Mouse (Mus musculus) liver, embryonic 13.5 days (tissue): ENCODE results near the gene Eif3i. TPM values are rescaled to one million over a fixed set of nuclear protein-coding genes. Genes with fewer than 3 reads are reported as not detected.

Experiments
- ATAC-seq: fragments of 200-750 bp; cut with Nextera tagmentation; 2 replicates; pipeline ENCODE4 v1.8.0; 2017; ENCODE audit warnings: low read depth, mild to moderate bottlenecking, moderate number of reproducible peaks, moderate library complexity
- DNase-seq: peaks from one replicate; pipeline ENCODE4 v3.0.0; 2022
- H3K27ac ChIP-seq: fragments of 300-500 bp; sonication (generic); 2 replicates; pipeline ENCODE4 v1.5.1; 2015; ENCODE audit warnings: moderate library complexity, mild to moderate bottlenecking, inconsistent platforms
- H3K27me3 ChIP-seq: fragments of 300-500 bp; sonication (generic); 2 replicates; pipeline ENCODE4 v1.6.1; 2015; ENCODE audit warnings: mild to moderate bottlenecking, inconsistent platforms
- H3K36me3 ChIP-seq: fragments of 300-500 bp; sonication (generic); 2 replicates; pipeline ENCODE4 v1.6.1; 2015; ENCODE audit warnings: mild to moderate bottlenecking, inconsistent platforms
- H3K4me1 ChIP-seq: fragments of 300-500 bp; sonication (generic); replicated peaks from 2 replicates; pipeline ENCODE4 v1.6.1; 2015; ENCODE audit warnings: inconsistent platforms
- H3K4me2 ChIP-seq: fragments of 300-500 bp; sonication (generic); 2 replicates; pipeline ENCODE4 v1.6.1; 2015; ENCODE audit warnings: inconsistent platforms, mild to moderate bottlenecking, moderate library complexity
- H3K4me3 ChIP-seq: fragments of 300-500 bp; sonication (generic); replicated peaks from 2 replicates; pipeline ENCODE4 v1.5.1; 2015; ENCODE audit warnings: mild to moderate bottlenecking, inconsistent platforms
- H3K9ac ChIP-seq: fragments of 300-500 bp; sonication (generic); 2 replicates; pipeline ENCODE4 v1.6.1; 2015; ENCODE audit warnings: mild to moderate bottlenecking, inconsistent platforms
- H3K9me3 ChIP-seq: fragments of 300-500 bp; sonication (generic); replicated peaks from 2 replicates; pipeline ENCODE4 v1.6.1; 2016; ENCODE audit warnings: inconsistent platforms
- WGBS: fragments of 180-500 bp; shearing (Covaris S2); methylation state at CpG from one replicate; pipeline ENCODE4 v1.1.7; 2015; ENCODE audit not compliant: insufficient replicate concordance; 5-methylcytosine and 5-hydroxymethylcytosine counted together
- polyA plus RNA-seq: library from polyadenylated mRNA; unstranded; fragments of >200 nt; fragmentation: Nextera tagmentation; extraction: Ambion mirVana; gene quantifications from 2 replicates; pipeline ENCODE4 v1.2.1, GENCODE M21; 2015

Eif3i gene
- polyA plus RNA-seq, 1 experiment from 2014 or later = 222 TPM

GRCm38 (mm10) chr4:129626035-129626434, 25.6 kb upstream of the Eif3i start:
- H3K4me2 ChIP-seq = no peak overlapping the region
- ATAC-seq (no peak), DNase-seq (no peak)
- 72% methylated on average over 6 of the region's 6 CpGs for WGBS
- no peaks in the 10 kb centered on the region for H3K27me3 ChIP-seq
- no peaks in the 10 kb centered on the region for H3K9me3 ChIP-seq
- H3K27ac ChIP-seq = no peak overlapping the region
- no peak overlapping the region for H3K4me3 ChIP-seq
- no peak overlapping the region for H3K9ac ChIP-seq
- H3K36me3 ChIP-seq = peaks cover 51% of the 10 kb centered on the region
- peaks cover 51% of the 10 kb centered on the region for H3K4me1 ChIP-seq

DNA sequence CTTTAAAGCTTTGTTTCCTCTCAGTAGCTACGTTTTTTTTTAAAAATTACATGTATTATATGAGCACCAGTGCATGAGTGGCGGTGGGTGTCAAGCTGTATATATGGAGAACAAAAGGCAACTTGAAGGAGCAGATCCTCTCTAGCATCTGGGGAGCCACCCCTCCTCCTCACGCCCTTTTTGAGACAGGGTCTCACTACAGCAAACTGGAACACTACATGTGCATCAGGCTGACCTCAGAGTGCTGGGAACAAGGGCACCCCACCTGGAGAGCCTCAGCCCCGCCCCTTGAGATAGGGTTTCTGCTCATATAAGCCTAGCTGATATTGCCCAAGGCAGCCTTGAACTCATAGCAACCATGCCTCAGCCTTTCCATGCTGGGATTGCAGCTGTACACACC, 25.0 kb upstream of the Eif3i start:
- DNase-seq (no peak), ATAC-seq (no peak)
- Histone ChIP-seq H3K27ac (peak overlapping the region; percentile 88), H3K4me1 (peaks cover 55% of the 10 kb centered on the region), H3K9me3 (no peaks in the 10 kb centered on the region), H3K36me3 (peaks cover 46% of the 10 kb centered on the region), H3K27me3 (no peaks in the 10 kb centered on the region), H3K4me2 (peak overlapping the region; percentile 75), H3K4me3 (no peak overlapping the region), H3K9ac (peak overlapping the region; percentile 64; the same call in 1 of the 2 replicates)
- WGBS = 41% methylated on average over 4 of the region's 4 CpGs

- peak overlapping the region; percentile 88 for H3K27ac ChIP-seq
- H3K36me3 ChIP-seq = peaks cover 41% of the 10 kb centered on the region
- no peaks in the 10 kb centered on the region for H3K9me3 ChIP-seq
- H3K4me2 ChIP-seq = peak overlapping the region; percentile 75
- H3K9ac ChIP-seq = peak overlapping the region; percentile 64
- DNase-seq = no peak
- no peaks in the 10 kb centered on the region for H3K27me3 ChIP-seq
- under 1% methylated on average over 6 of the region's 6 CpGs for WGBS
- H3K4me1 ChIP-seq = peaks cover 55% of the 10 kb centered on the region
- ATAC-seq = peak; percentile 7; the same call in 1 of the 2 replicates
- H3K4me3 ChIP-seq = peak overlapping the region; percentile 62
Observed at GRCm38 (mm10) chr4:129625029-129625370, 24.6 kb upstream of the Eif3i start.

DNA sequence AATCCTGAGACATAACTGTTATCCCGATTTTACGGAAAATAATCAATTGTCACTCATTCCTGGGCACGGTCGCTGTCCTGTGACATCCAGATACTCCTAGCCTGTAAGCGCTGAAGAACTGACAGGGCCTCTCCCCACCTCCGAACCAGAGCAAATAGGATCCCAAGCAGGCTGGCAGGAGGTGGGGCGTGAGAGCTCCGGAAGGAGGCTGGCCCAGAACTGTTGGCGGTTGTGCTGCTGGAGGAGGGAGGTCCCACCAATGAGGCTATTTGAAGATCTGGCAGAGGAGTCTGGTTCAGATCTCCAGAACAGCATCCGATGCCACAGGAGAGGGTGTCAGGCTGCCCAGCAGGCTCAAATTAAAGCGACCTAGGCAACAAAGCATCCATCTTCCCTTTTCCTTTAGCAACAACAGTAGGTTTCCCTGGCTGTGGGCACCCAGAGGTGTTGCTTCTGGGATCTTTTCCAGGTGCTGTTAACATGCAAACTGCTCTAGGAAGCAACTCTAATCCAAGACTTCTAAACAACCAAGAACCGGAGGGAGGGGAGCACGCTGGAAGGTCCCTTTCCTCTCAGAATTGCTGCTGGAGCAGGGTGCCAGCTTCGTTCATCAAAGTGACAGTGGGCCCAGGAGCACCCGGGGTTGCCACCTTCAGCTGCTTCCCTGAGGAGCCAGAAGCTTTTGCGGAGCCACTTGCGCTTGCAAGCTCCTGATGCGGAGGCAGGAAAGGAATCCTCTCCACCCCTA, 24.0 kb upstream of the Eif3i start:
- Histone ChIP-seq H3K4me3 (peak overlapping the region; percentile 62), H3K4me1 (peaks cover 55% of the 10 kb centered on the region), H3K36me3 (peaks cover 36% of the 10 kb centered on the region), H3K9ac (peak overlapping the region; percentile 71), H3K27ac (peak overlapping the region; percentile 88), H3K9me3 (no peaks in the 10 kb centered on the region), H3K4me2 (peak overlapping the region; percentile 75), H3K27me3 (no peaks in the 10 kb centered on the region)
- 1% methylated on average over 18 of the region's 18 CpGs for WGBS
- ATAC-seq (peak; percentile 97), DNase-seq (peak; percentile 87)

GRCm38 (mm10) chr4:129623681-129624091, 23.2 kb upstream of the Eif3i start, which contains the start of gene Ccdc28b:
Gene Ccdc28b, minus strand, starts transcription at chr4:129623947.
- H3K4me1 ChIP-seq = peaks cover 59% of the 10 kb centered on the region
- peak within 1 kb of the TSS; percentile 71 for H3K9ac ChIP-seq
- no peak for DNase-seq
- under 1% methylated on average over 10 of the region's 10 CpGs for WGBS
- peaks cover 28% of the 10 kb centered on the region for H3K36me3 ChIP-seq
- H3K27me3 ChIP-seq = no peaks in the 10 kb centered on the region
- H3K4me2 ChIP-seq = peak within 1 kb of the TSS; percentile 75
- no peaks in the 10 kb centered on the region for H3K9me3 ChIP-seq
- H3K4me3 ChIP-seq = peak within 1 kb of the TSS; percentile 62
- H3K27ac ChIP-seq = peak within 1 kb of the TSS; percentile 88
- ATAC-seq = no peak

DNA sequence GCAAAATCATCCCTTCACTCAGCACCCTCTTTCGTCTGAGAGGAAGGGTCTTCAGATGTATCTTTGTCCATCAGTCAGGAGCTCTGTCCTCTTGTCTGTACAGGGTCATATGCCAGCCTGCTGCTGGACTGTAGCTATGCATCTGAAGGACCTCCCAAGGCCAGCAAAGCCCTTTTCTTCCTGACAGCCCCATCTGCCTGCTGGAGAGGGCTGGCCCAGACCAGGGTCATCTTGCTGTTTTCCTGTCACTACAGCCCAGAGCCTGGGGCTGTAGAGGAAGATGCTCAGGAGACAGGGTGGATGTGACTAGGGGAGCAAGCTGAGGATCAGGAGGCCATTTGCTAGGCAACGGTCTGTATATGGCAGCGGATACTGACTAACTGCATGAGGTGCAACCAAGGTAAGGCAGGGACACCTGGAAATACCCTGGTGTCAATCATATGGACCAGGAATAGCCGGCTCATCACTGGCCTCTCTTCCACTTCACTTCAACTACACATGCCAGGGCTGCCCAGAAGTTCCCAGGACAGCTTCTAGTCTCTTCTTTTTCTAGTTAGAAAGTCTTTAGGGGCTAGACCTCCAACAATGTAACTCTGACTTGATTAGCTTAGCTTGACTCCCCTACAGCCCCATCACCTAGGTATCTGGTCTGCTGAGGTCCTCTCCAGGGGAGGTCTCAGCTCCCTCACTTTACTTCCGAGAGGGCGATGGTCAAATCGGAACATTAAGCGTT, 22.5 kb upstream of the Eif3i start:
- H3K9me3 ChIP-seq = no peaks in the 10 kb centered on the region
- peaks cover 66% of the 10 kb centered on the region for H3K4me1 ChIP-seq
- no peak for ATAC-seq
- WGBS = 23% methylated on average over 8 of the region's 8 CpGs
- no peaks in the 10 kb centered on the region for H3K27me3 ChIP-seq
- no peak for DNase-seq
- H3K9ac ChIP-seq = peak overlapping the region; percentile 71
- H3K27ac ChIP-seq = peak overlapping the region; percentile 88
- H3K36me3 ChIP-seq = peaks cover 21% of the 10 kb centered on the region
- H3K4me2 ChIP-seq = peak overlapping the region; percentile 75
- H3K4me3 ChIP-seq = peak overlapping the region; percentile 62

DNA sequence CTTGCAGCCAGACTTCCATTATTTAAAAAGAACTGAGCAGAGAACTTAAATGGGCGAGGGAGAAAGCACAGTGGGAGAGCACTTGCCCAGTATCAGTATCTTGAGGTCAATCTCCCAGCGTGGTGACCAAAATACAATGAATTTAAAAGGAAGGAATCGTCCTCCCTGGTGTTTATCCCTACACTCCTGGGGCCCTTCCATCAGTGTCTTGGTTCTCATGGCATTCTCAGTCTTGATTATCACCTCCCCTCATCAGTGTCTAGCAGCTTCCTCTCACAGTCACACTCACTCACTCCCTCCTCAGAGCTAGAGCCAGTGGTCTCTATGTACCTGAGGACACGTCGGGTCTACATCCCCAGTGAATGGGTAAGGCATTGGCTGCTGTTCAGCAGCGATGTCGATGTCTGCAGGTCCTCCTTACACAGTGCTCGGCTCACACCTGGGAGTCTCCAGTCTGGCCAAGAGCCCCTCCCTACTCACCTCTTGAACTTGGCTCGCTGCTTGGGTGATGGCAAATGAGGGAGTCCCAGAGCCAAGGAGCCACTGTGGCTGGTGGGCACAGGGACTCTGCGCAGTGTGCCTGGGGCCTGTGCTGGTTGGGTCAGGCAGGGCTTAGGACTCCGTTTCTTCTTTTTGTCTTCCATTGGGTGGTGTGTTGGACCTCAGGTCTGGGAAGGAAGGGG, 21.8 kb upstream of the Eif3i start:
- no peak overlapping the region for H3K27ac ChIP-seq
- peaks cover 73% of the 10 kb centered on the region for H3K4me1 ChIP-seq
- peaks cover 15% of the 10 kb centered on the region for H3K36me3 ChIP-seq
- ATAC-seq (no peak), DNase-seq (no peak)
- H3K4me3 ChIP-seq = 0 out of 2 replicates have a peak overlapping the region, but pooled peaks have one; percentile 62
- no peaks in the 10 kb centered on the region for H3K9me3 ChIP-seq
- H3K9ac ChIP-seq = 0 out of 2 replicates have a peak overlapping the region, but pooled peaks have one; percentile 71
- H3K4me2 ChIP-seq = peak overlapping the region; percentile 75
- H3K27me3 ChIP-seq = no peaks in the 10 kb centered on the region
- 74% methylated on average over 11 of the region's 11 CpGs for WGBS

DNA sequence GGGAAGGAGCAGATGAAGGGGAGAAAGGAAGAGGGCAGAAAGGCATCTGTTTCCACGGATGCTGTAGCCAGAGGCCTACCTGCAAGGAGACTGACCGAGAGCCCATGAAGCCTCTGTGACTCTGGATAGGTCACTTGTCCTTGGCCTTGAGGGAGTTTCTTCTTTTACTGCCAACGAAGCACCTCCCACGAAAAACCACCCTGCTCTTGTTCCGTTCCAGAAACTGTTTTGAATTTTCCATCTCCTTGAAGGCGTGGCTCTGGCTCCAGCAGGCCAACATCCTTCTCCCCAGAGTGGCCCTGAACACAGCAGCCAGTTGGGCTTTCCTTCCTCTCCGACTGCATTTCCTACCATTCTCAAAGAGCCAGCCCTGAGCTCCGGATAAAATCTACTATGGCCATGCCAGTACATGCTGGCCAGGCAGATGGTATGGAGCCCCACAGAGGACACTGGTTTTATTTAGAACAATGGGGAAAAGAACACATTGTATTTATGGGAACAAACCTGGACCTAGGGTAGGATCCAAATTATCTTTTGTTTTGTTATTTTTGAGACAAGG, 20.9 kb upstream of the Eif3i start:
- no peak overlapping the region for H3K4me2 ChIP-seq
- peaks cover 13% of the 10 kb centered on the region for H3K36me3 ChIP-seq
- DNase-seq (no peak), ATAC-seq (no peak)
- H3K9ac ChIP-seq = no peak overlapping the region
- no peaks in the 10 kb centered on the region for H3K27me3 ChIP-seq
- peaks cover 68% of the 10 kb centered on the region for H3K4me1 ChIP-seq
- no peaks in the 10 kb centered on the region for H3K9me3 ChIP-seq
- peak overlapping the region; percentile 32; the same call in 1 of the 2 replicates for H3K27ac ChIP-seq
- 65% methylated on average over 8 of the region's 8 CpGs for whole genome bisulfite sequencing
- H3K4me3 ChIP-seq = no peak overlapping the region

DNA sequence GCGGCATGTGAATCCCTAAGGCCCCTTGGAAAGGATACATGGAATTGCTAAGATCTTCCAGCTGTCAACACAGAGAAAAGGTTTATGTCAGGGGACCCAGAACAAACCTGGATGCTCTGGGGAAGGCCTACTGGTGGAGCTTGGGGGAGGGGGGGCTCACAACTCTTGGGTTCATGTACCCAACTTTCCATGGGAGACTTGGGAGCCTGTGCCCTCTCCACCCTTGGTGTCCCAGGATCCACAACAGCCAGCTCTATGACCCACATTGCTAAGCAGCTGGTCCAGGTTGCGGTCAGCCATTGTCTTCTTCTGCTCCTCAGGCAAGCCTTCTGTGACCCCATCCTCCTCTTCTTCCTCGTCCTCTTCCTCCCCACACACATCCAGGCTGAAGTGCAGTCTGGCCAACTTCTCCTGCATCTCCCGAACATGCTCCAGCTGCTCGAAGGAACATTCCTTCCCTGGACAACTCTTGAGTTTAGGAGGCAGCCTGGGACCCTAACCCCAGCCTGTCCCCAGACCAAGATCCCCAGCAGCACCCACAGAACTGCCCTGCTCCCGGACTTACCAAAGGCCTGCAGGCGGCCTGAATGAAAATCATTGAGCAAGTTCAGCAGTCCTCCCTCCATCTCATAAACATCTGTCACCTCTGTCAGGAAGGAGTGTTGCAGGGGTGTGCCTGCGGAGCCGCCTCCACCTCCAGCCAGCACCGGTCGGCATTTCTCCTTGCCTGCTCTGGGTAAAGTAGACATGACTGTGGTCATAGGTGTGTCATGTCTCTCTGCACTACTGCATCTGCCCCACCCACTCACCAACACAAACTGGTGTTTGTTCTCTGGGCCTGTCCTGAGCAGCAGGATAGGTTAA, 20.2 kb upstream of the Eif3i start:
- ATAC-seq (no peak), DNase-seq (no peak)
- peaks cover 61% of the 10 kb centered on the region for H3K4me1 ChIP-seq
- WGBS = 76% methylated on average over 11 of the region's 11 CpGs
- no peaks in the 10 kb centered on the region for H3K9me3 ChIP-seq
- peak overlapping the region; percentile 32; the same call in 1 of the 2 replicates for H3K27ac ChIP-seq
- H3K4me3 ChIP-seq = no peak overlapping the region
- peaks cover 16% of the 10 kb centered on the region for H3K36me3 ChIP-seq
- H3K27me3 ChIP-seq = no peaks in the 10 kb centered on the region
- no peak overlapping the region for H3K4me2 ChIP-seq
- H3K9ac ChIP-seq = no peak overlapping the region
